In the genomic region with DNA sequence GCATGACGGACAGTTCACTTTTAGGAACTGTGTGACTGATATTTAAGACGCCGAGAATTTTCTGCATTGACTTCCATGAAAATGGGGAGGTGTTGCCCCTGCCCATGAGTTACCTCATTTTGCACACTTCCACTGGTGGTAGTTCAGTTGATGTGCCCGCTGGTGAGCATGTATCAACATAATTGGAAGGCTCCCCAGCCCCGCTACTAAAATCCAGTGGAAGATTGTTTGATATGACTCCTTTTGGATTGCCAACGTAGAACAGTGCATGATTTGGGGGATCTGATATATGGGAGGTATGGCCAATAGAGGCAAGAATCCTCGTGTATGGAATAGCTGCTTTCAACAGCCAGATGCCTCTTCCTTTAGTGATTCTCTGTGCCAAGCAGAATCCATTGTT, we compare ENCODE assay signal across 8 mouse cellular contexts. TPM values are rescaled to one million over a fixed set of nuclear protein-coding genes. Genes with fewer than 3 reads are reported as not detected.
DNase-seq lines count a peak whose midpoint lies in the region; ATAC-seq and TF ChIP-seq lines count a peak whose summit lies in the region.
"Had no signal": no experiment of that assay in that cellular context is flagged by ENCODE, and none has a peak within 500 bp of the region (broad histone marks: within the 10 kb centered on the region; RNA-seq: fewer than 3 reads in every experiment).

No protein-coding gene starts in this region.

- TF ChIP-seq CTCF in left cerebral cortex, adult 2 months (IDR thresholded peaks at IDR 0.05): no peak

- peak overlapping the region; percentile 96; the same call in 1 of the 2 replicates for H3K27ac ChIP-seq in left cerebral cortex, adult 2 months
- H3K27ac ChIP-seq in embryonic facial prominence, embryonic 11.5 days (replicated peaks; ENCODE audit: low read depth, low read length): no peak overlapping the region
- H3K27ac ChIP-seq in forebrain, embryonic 14.5 days (ENCODE audit: low read depth, low read length): peak overlapping the region; percentile 99; the same call in 1 of the 2 replicates
- H3K27ac ChIP-seq in midbrain, embryonic 15.5 days: peak overlapping the region; percentile 100

- no peaks in the 10 kb centered on the region for H3K4me1 ChIP-seq in embryonic facial prominence, embryonic 11.5 days (ENCODE audit: control insufficient read depth, insufficient read depth, low read length)
- peaks cover 17% of the 10 kb centered on the region for H3K4me1 ChIP-seq in forebrain, embryonic 14.5 days (ENCODE audit: control insufficient read depth, insufficient read depth, low read length)
- H3K4me1 ChIP-seq in midbrain, embryonic 15.5 days: peaks cover 15% of the 10 kb centered on the region

- no peak overlapping the region for H3K4me2 ChIP-seq in embryonic facial prominence, embryonic 11.5 days (ENCODE audit: low read depth, low read length)
- H3K4me2 ChIP-seq in forebrain, embryonic 14.5 days (ENCODE audit: low read length): peak overlapping the region; percentile 68
- H3K4me2 ChIP-seq in midbrain, embryonic 15.5 days: peak overlapping the region; percentile 58

- intact Hi-C loops in left cerebral cortex, adult 2 months (cut with DNase I): loop anchor here (5.0 to 10.0 kb wide), 6 partner anchors 103 to 1073 kb away; no protein-coding TSS in a partner anchor

- DNase-seq in left cerebral cortex, adult 2 months (ENCODE audit: extremely low spot score in 1 of 2, low spot score in 2 of 2): no peak
- no peak for DNase-seq in left cerebral cortex, adult 11 months (ENCODE audit: low spot score)
- DNase-seq in embryonic facial prominence, embryonic 11.5 days (ENCODE audit: low spot score): no peak
- peak; percentile 36 for DNase-seq in forebrain, embryonic 14.5 days (ENCODE audit: low spot score)
- no peak for DNase-seq in T-cell, adult 2 months (ENCODE audit: low spot score)
- DNase-seq in gastrocnemius, adult 8-10 months (ENCODE audit: low spot score in 2 of 2): no peak
- DNase-seq: kidney, adult 11 months had no signal

- WGBS in embryonic facial prominence, embryonic 11.5 days: 45% methylated on average over 7 of the region's 7 CpGs
- 41% methylated on average over 7 of the region's 7 CpGs for WGBS in forebrain, embryonic 14.5 days
- 20% methylated on average over 7 of the region's 7 CpGs for WGBS in midbrain, embryonic 15.5 days

- no peaks in the 10 kb centered on the region for H3K36me3 ChIP-seq in embryonic facial prominence, embryonic 11.5 days (replicated peaks; ENCODE audit: control insufficient read depth, insufficient read depth, low read depth, low read length)
- H3K36me3 ChIP-seq in forebrain, embryonic 14.5 days (ENCODE audit: control insufficient read depth, insufficient read depth, low read length): no peaks in the 10 kb centered on the region
- H3K36me3 ChIP-seq in midbrain, embryonic 15.5 days (replicated peaks): no peaks in the 10 kb centered on the region

- H3K4me3 ChIP-seq in left cerebral cortex, adult 2 months: peak overlapping the region; percentile 83
- peak overlapping the region; percentile 67; the same call in 1 of the 2 replicates for H3K4me3 ChIP-seq in embryonic facial prominence, embryonic 11.5 days (ENCODE audit: low read depth, low read length)
- peak overlapping the region; percentile 77 for H3K4me3 ChIP-seq in forebrain, embryonic 14.5 days (ENCODE audit: low read depth, low read length)
- peak overlapping the region; percentile 97 for H3K4me3 ChIP-seq in midbrain, embryonic 15.5 days

- no peak for ATAC-seq in embryonic facial prominence, embryonic 11.5 days (replicated peaks; ENCODE audit: insufficient number of reproducible peaks, low FRiP score, low TSS enrichment, low read depth)
- ATAC-seq in forebrain, embryonic 14.5 days: no peak
- ATAC-seq in midbrain, embryonic 15.5 days (replicated peaks): no peak

- H3K9ac ChIP-seq in embryonic facial prominence, embryonic 11.5 days (replicated peaks; ENCODE audit: low read length): no peak overlapping the region
- H3K9ac ChIP-seq in forebrain, embryonic 14.5 days (ENCODE audit: low read length): peak overlapping the region; percentile 92
- peak overlapping the region; percentile 98 for H3K9ac ChIP-seq in midbrain, embryonic 15.5 days

- no peaks in the 10 kb centered on the region for H3K9me3 ChIP-seq in embryonic facial prominence, embryonic 11.5 days (replicated peaks; ENCODE audit: control insufficient read depth, low read length)
- H3K9me3 ChIP-seq in forebrain, embryonic 14.5 days (replicated peaks; ENCODE audit: control insufficient read depth, low read length): no peaks in the 10 kb centered on the region
- no peaks in the 10 kb centered on the region for H3K9me3 ChIP-seq in midbrain, embryonic 15.5 days

- H3K27me3 ChIP-seq in embryonic facial prominence, embryonic 11.5 days (ENCODE audit: control insufficient read depth, insufficient read depth, low read length): peaks cover 2% of the 10 kb centered on the region; the same call in 1 of the 2 replicates
- no peaks in the 10 kb centered on the region for H3K27me3 ChIP-seq in forebrain, embryonic 14.5 days (replicated peaks; ENCODE audit: control insufficient read depth, insufficient read depth, low read length)
- H3K27me3 ChIP-seq in midbrain, embryonic 15.5 days (replicated peaks): no peaks in the 10 kb centered on the region

RNA-seq across cellular contexts. Expression of a gene that starts 1.9 kb away (rescaled TPM):
- 100 to 1,000 TPM; 274 to 276 TPM for total RNA-seq in left cerebral cortex, adult 2 months (2021)
- polyA plus RNA-seq in embryonic facial prominence, embryonic 11.5 days (2014; fragmentation: Nextera tagmentation; extraction: Ambion mirVana): 9.6 and 12.4 TPM in 2 replicates
- 45.1 and 59.1 TPM in 2 replicates for polyA plus RNA-seq in forebrain, embryonic 14.5 days (2014; fragmentation: Nextera tagmentation; extraction: Ambion mirVana)
- polyA plus RNA-seq in midbrain, embryonic 15.5 days (2015; fragmentation: Nextera tagmentation; extraction: Ambion mirVana): 72.2 and 73.2 TPM in 2 replicates
- not detected for total RNA-seq in gastrocnemius, adult 8-10 months (2022)
